Mouse (Mus musculus) MEL (cell line): ENCODE results near the gene Glrx3.

Experiments
- CTCF ChIP-seq, 3 experiments: IDR thresholded peaks in 2 of 3; conservative IDR thresholded peaks in 1 of 3; 2 replicates each; pipeline ENCODE4 v1.5.1; 2011 to 2012; ENCODE audit warnings: low read length in 3 of 3, low read depth in 2 of 3, mild to moderate bottlenecking in 2 of 3, improper control_type of control experiment in 1 of 3, inconsistent platforms in 1 of 3, mixed read lengths in 1 of 3, moderate library complexity in 1 of 3; ENCODE audit not compliant: control insufficient read depth in 1 of 3, insufficient read depth in 1 of 3, poor library complexity in 1 of 3, severe bottlenecking in 1 of 3
- ELF1 ChIP-seq: IDR thresholded peaks from 2 replicates; pipeline ENCODE4 v1.6.1; 2014; ENCODE audit warnings: low read depth, mild to moderate bottlenecking, inconsistent platforms, low read length, improper control_type of control experiment, moderate library complexity
- EP300 ChIP-seq, 2 experiments: IDR thresholded peaks; 2 replicates each; pipeline ENCODE4 v1.6.1; 2011; ENCODE audit warnings: improper control_type of control experiment in 2 of 2, low read length in 2 of 2, low read depth in 1 of 2, mild to moderate bottlenecking in 1 of 2
- ETS1 ChIP-seq: IDR thresholded peaks from 2 replicates; pipeline ENCODE4 v1.6.1; 2012; ENCODE audit warnings: low read depth, mild to moderate bottlenecking, inconsistent platforms, low read length, improper control_type of control experiment, moderate library complexity
- GATA1 ChIP-seq: IDR thresholded peaks from 2 replicates; pipeline ENCODE4 v1.6.1; 2011; ENCODE audit warnings: low read depth, low read length, improper control_type of control experiment
- NELFE ChIP-seq: IDR thresholded peaks from 2 replicates; pipeline ENCODE4 v1.6.1; 2011; ENCODE audit warnings: low read depth, low read length, improper control_type of control experiment
- POLR2A ChIP-seq, 2 experiments: IDR thresholded peaks; 2 replicates each; pipeline ENCODE4 v1.6.1; 2011 to 2012; ENCODE audit warnings: low read length in 2 of 2, mild to moderate bottlenecking in 2 of 2, control low read depth in 1 of 2, improper control_type of control experiment in 1 of 2, low read depth in 1 of 2, moderate library complexity in 1 of 2; ENCODE audit not compliant: control insufficient read depth in 1 of 2, insufficient read depth in 1 of 2, poor library complexity in 1 of 2
- TAL1 ChIP-seq: IDR thresholded peaks from 2 replicates; pipeline ENCODE4 v1.6.1; 2012; ENCODE audit warnings: mild to moderate bottlenecking, inconsistent platforms, low read length, moderate library complexity, mixed read lengths
- USF2 ChIP-seq, 2 experiments: IDR thresholded peaks; 2 replicates each; pipeline ENCODE4 v1.6.1; 2011 to 2012; ENCODE audit warnings: improper control_type of control experiment in 2 of 2, low read length in 2 of 2, borderline replicate concordance in 1 of 2, inconsistent platforms in 1 of 2, low read depth in 1 of 2, mild to moderate bottlenecking in 1 of 2; ENCODE audit not compliant: insufficient read depth in 1 of 2
- ZKSCAN1 ChIP-seq: IDR thresholded peaks from 2 replicates; pipeline ENCODE4 v1.6.1; 2012; ENCODE audit warnings: low read depth, mild to moderate bottlenecking, inconsistent platforms, low read length, improper control_type of control experiment, moderate library complexity
- ZNF384 ChIP-seq: IDR thresholded peaks from 2 replicates; pipeline ENCODE4 v1.6.1; 2012; ENCODE audit warnings: low read depth, mild to moderate bottlenecking, inconsistent platforms, low read length, improper control_type of control experiment

DNA sequence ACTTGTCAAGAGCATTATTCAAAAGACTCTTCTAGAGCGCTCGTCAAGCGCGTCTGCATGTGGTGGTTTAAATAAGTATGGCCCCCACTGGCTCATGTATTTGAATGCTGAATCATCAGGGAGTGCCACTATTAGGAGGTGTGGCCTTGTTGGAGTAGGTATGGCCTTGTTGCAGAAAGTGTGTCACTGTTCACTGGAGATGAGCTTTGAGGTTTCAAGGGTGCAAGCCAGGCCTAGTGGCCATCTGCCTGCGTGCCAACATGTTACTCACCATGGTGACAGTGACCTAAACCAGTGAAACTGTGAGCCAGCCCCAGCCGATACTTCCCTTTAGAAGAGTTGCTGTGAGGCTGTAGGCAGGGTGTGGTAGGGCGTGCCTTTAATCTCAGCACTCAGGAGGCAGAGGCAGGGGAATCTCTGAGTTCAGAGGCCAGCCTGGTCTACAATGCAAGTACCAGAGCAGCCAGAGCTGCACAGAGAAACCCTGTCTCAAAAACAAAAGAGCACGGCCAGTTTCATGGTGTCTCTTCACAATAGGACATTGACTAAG, 40.0 kb upstream of the Glrx3 start:
- no peak for TF ChIP-seq ELF1
- TF ChIP-seq CTCF (IDR thresholded peaks at IDR 0.05 in 2 of 3, conservative IDR thresholded peaks at IDR 0.05 in 1 of 3; ENCODE audit: control insufficient read depth in 1 of 3, insufficient read depth in 1 of 3, low read depth in 2 of 3, low read length in 3 of 3, poor library complexity in 1 of 3, severe bottlenecking in 1 of 3): no peak
- TF ChIP-seq TAL1: no peak
- TF ChIP-seq GATA1: no peak
- no peak for TF ChIP-seq POLR2A (IDR thresholded peaks at IDR 0.05; ENCODE audit: control insufficient read depth in 1 of 2, insufficient read depth in 1 of 2, low read depth in 1 of 2, low read length in 2 of 2, poor library complexity in 1 of 2)
- TF ChIP-seq ZNF384: no peak
- no peak for TF ChIP-seq USF2 (IDR thresholded peaks at IDR 0.05; ENCODE audit: borderline replicate concordance in 1 of 2, insufficient read depth in 1 of 2, low read depth in 1 of 2, low read length in 2 of 2)
- no peak for TF ChIP-seq ETS1
- TF ChIP-seq NELFE: no peak
- no peak for TF ChIP-seq ZKSCAN1
- TF ChIP-seq EP300 (IDR thresholded peaks at IDR 0.05; ENCODE audit: low read depth in 1 of 2, low read length in 2 of 2): no peak
